Mouse (Mus musculus) embryo, embryonic 10 days (tissue): ENCODE results near the gene Pde6d.

ENCODE experiments used
- DNase-seq: peaks from one replicate; pipeline ENCODE4 v3.0.0-alpha.2; 2015; ENCODE audit warnings: low spot score

The Pde6d gene

DNA sequence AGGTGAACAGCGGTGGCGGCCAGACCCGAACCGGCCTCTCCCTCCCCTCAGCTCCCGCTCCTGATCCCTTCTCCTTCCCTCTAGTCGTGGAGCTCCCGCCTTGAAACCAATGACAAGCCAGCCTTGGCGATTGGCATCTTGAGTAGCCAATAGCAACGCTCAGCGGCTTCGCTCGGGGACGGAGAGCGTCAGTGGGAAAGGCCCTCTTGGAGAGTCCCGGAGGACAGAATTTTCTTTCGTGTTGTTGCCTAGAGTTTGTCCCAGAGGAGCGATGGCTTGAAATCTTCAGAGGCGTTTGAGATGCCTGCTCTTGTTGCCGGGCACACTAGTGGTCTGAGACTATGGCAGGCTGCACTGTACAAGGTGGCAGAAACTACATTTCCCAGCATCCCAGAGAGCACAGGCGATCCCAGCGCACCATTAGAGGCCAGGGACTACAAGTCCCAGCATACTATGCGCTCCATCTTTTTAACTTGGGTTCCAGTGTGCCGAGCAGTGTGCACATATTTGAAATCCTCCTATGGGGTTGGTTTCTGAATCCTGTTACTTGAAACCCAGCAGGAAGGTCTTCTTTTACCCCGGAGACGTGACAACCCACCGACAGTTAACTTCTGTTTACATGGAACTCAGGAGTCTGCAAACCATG lies at the start of gene Pde6d, which contains the start of gene Cops7b:
Gene Pde6d, minus strand, starts transcription at position 179 of the 646 bp plus-strand sequence.
Gene Cops7b, plus strand, starts transcription at position 454 of the 646 bp plus-strand sequence.
- DNase-seq: peak; percentile 97

- DNase-seq: no peak
Measured at GRCm38 (mm10) chr1:86630527-86630926, 48.1 kb upstream of the Pde6d start.

DNA sequence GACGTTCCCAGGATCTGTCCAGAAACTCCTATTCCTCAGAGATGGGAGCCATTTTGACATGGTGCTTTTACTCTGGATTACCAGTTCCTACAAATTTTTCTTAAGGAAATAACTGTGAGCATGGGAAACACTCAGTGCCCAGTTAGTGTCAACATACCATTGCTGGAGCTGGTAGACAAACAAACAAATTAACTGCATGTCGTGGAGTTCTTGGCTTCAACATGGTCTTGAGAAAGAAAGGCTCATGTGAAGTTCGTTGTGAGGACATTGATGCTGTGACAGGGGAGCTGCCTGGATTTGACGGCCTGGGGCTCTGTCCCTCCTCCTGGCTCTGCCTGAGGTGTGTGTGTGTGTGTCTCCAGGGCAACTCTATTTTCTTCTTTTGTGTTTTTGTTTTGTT lies 47.5 kb upstream of the Pde6d start:
- no peak for DNase-seq

- DNase-seq: peak; percentile 33
Measured at GRCm38 (mm10) chr1:86628270-86628669, 45.8 kb upstream of the Pde6d start.

GRCm38 (mm10) chr1:86623001-86624000 lies 40.9 kb upstream of the Pde6d start:
- no peak for DNase-seq

- DNase-seq: no peak
Measured at GRCm38 (mm10) chr1:86622296-86622695, 39.9 kb upstream of the Pde6d start.

- DNase-seq: peak; percentile 90
Measured at GRCm38 (mm10) chr1:86618454-86619125, 36.2 kb upstream of the Pde6d start.

DNA sequence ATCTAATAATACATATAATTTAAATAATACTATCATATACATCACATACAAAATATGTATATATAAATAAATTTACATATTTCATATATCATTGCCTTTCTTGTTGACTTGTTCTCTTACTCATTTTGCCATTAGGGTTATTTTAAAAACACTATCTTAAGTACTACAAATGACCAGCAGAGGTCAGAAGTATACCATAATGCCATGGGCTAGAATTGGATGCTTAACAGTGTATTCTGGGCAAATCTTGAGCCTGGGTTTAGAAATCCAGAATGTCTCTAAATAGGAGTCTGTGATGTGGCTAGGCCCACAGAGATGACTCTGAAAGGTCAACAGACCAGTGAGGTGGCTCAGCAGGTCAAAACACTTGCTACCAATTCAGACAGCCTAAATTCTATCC lies 31.8 kb upstream of the Pde6d start:
- peak; percentile 39 for DNase-seq

- DNase-seq: no peak
Measured at GRCm38 (mm10) chr1:86612081-86612480, 29.7 kb upstream of the Pde6d start.

DNA sequence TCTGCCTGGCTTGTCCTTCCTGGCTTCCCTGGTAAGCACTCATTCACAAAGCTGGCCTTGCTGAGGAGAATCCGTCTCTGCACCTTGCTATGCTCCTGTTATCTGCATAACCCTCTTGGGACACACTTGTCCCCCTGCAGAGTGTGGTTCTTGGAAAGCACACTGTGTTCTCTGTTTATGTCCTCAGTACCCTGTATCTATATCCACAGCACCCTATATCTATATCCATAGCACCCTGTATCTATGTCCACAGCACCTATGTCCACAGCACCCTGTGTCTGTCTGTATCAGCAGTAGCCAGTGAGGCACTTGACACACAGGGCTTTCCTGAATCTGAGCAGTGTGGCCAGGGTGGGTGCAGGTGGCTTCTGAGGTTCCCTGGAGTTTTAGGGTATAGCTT lies 28.5 kb upstream of the Pde6d start:
- no peak for DNase-seq

DNA sequence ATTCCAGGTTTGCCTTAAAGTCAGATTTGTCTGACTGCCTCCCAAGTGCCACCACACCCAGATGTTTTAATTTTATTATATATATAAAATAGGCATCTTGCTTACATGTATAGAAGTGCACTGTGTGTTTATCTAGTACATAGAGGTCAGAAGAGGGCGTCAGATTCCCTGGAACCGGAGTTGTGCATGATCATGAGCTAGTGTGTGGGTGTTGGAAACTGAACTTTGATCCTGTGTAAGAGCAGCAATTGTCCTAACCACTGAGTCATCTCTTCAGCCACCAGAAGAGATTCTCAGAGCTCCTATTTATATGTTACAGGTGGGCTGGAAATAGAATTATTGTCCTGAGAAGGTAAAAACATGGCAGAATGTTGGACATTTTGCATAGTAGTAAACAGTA lies 17.7 kb upstream of the Pde6d start:
- no peak for DNase-seq

GRCm38 (mm10) chr1:86598516-86598915 lies 16.1 kb upstream of the Pde6d start:
- DNase-seq: peak; percentile 66

- no peak for DNase-seq
Measured at GRCm38 (mm10) chr1:86596512-86596911, 14.1 kb upstream of the Pde6d start.

- no peak for DNase-seq
Measured at GRCm38 (mm10) chr1:86595315-86595714, 12.9 kb upstream of the Pde6d start.

DNA sequence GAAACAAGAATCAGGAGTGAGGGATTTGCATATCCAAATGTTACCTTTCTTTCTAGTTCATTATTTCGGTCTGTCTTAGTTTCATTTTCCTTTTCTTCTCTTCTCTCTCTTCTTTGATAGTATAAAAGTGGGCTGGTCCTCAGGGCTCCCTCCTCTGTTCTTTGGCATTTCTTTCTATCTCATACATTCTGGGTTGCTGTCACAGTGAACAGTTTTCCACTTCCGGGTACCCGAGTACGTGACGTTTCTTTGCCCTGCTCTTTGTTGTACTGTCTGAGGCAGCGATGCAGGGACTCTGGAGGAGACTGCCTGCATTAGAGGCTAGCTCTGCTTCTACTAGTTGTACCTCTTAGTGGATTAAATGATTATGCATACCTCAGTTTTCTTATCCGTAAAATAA lies 12.1 kb upstream of the Pde6d start:
- no peak for DNase-seq

GRCm38 (mm10) chr1:86586992-86587391 lies 4.6 kb upstream of the Pde6d start:
- DNase-seq: peak; percentile 88

GRCm38 (mm10) chr1:86583709-86584108 lies 1.3 kb upstream of the Pde6d start:
- no peak for DNase-seq

GRCm38 (mm10) chr1:86581692-86582450 lies 558 bp downstream of the Pde6d start:
- DNase-seq: peak; percentile 18

DNA sequence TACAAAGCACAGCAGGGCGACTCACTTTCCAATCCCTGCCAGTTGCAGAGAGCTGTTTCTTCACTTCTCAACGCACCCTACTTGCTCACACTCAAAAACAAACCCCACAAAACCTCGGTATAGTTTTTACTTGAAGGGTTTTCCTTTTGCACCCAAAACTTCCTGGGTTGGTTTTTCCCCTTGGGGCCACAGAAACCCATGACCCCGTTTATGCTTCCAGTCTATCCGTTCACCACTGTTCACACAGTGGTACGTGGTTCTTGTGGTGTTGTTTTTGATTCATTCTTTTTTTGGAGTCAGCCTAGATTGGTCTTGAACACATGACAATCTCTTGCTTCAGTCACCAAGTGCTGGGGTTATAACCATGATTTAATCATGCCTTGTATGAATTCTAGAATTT lies 2.0 kb downstream of the Pde6d start:
- no peak for DNase-seq

DNA sequence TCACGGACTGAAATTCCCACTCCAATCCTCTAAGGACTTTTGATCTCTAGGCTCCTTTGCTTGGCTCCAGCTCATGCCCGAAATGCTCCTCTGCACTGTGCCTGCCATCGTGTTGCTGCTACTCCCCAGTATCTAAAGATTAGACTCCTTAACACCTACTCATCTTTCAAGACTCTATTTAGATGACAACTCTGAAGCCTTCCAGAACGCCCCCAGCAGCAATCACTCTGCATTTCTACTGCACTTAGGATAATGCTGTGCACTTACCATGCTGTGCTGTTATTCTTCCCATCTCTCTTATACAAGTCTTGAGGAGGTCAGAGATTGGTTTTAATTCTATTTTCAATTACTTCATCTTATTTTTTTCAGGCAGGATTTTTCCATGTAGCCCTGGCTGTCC lies 10.5 kb downstream of the Pde6d start:
- DNase-seq: no peak

GRCm38 (mm10) chr1:86571381-86571780 lies 11.0 kb downstream of the Pde6d start:
- DNase-seq: no peak
